Comparison of ENCODE assay signal across 8 mouse cellular contexts in genomic region chr4:95052025-95052899, GRCm38 (mm10). TPM values are rescaled to one million over a fixed set of nuclear protein-coding genes. Genes with fewer than 3 reads are reported as not detected.
A peak's percentile ranks its signal among the peaks of the same experiment; 100 is the strongest.
DNase-seq lines count a peak whose midpoint lies in the region; ATAC-seq and TF ChIP-seq lines count a peak whose summit lies in the region.

Gene Jun, minus strand, starts transcription at chr4:95052222.

- peak; percentile 99 to 100 for DNase-seq in B cell, adult 2 months
- DNase-seq in brain, embryonic 14.5 days (ENCODE audit: low read depth): peak; percentile 100
- peak; percentile 98 for DNase-seq in liver, adult 2 months (ENCODE audit: extremely low read depth, low read depth, low spot score)
- DNase-seq in splenic B cell, adult 2 months (ENCODE audit: low read depth, low spot score): peak; percentile 100

- peak within 1 kb of the TSS; percentile 64 for H3K4me3 ChIP-seq in erythroblast, embryonic 14.5 days (replicated peaks)
- peak within 1 kb of the TSS; percentile 90 for H3K4me3 ChIP-seq in heart, embryonic 11.5 days (ENCODE audit: low read depth, low read length)
- H3K4me3 ChIP-seq in kidney, embryonic 16.5 days (ENCODE audit: low read length): peak within 1 kb of the TSS; percentile 79
- peak within 1 kb of the TSS; percentile 75 for H3K4me3 ChIP-seq in liver, adult 2 months (ENCODE audit: insufficient read depth, low read depth, low read length)
- H3K4me3 ChIP-seq in myocyte: peak within 1 kb of the TSS; percentile 100

- peak; percentile 92 for ATAC-seq in heart, embryonic 11.5 days (replicated peaks; ENCODE audit: insufficient number of reproducible peaks, low FRiP score, low TSS enrichment)
- peak; percentile 93 for ATAC-seq in kidney, embryonic 16.5 days (ENCODE audit: low FRiP score, low TSS enrichment)

- H3K4me2 ChIP-seq in heart, embryonic 11.5 days: peak within 1 kb of the TSS; percentile 89
- H3K4me2 ChIP-seq in kidney, embryonic 16.5 days (replicated peaks; ENCODE audit: low read depth, low read length): peak within 1 kb of the TSS; percentile 82
- peak within 1 kb of the TSS; percentile 80 for H3K4me2 ChIP-seq in myocyte (ENCODE audit: low read depth)

- H3K27me3 ChIP-seq in erythroblast, embryonic 14.5 days (ENCODE audit: control insufficient read depth): peaks cover 74% of the 10 kb centered on the region
- H3K27me3 ChIP-seq in heart, embryonic 11.5 days (ENCODE audit: control insufficient read depth, insufficient read depth, low read length): no peaks in the 10 kb centered on the region
- H3K27me3 ChIP-seq in kidney, embryonic 16.5 days (ENCODE audit: insufficient read depth, low read length): no peaks in the 10 kb centered on the region
- H3K27me3 ChIP-seq in liver, adult 2 months (ENCODE audit: control insufficient read depth, insufficient read depth, low read length): no peaks in the 10 kb centered on the region
- H3K27me3 ChIP-seq in myocyte (ENCODE audit: control insufficient read depth, insufficient read depth, insufficient read length): no peaks in the 10 kb centered on the region
- no peaks in the 10 kb centered on the region for H3K27me3 ChIP-seq in splenic B cell, adult 2 months (ENCODE audit: control insufficient read depth, insufficient read depth, low read length, poor library complexity, severe bottlenecking)

- no peaks in the 10 kb centered on the region for H3K36me3 ChIP-seq in erythroblast, embryonic 14.5 days (ENCODE audit: control insufficient read depth)
- H3K36me3 ChIP-seq in heart, embryonic 11.5 days (ENCODE audit: control insufficient read depth, insufficient read depth, low read length): no peaks in the 10 kb centered on the region
- no peaks in the 10 kb centered on the region for H3K36me3 ChIP-seq in kidney, embryonic 16.5 days (ENCODE audit: insufficient read depth, low read length)
- no peaks in the 10 kb centered on the region for H3K36me3 ChIP-seq in liver, adult 2 months (ENCODE audit: control insufficient read depth, insufficient read depth, low read length)
- H3K36me3 ChIP-seq in myocyte (ENCODE audit: control insufficient read depth, insufficient read depth): no peaks in the 10 kb centered on the region
- H3K36me3 ChIP-seq in splenic B cell, adult 2 months (ENCODE audit: control insufficient read depth, insufficient read depth, low read length, poor library complexity, severe bottlenecking): no peaks in the 10 kb centered on the region

- peak within 1 kb of the TSS; percentile 99 for H3K27ac ChIP-seq in heart, embryonic 11.5 days (ENCODE audit: low read depth, low read length)
- peak within 1 kb of the TSS; percentile 100 for H3K27ac ChIP-seq in kidney, embryonic 16.5 days (ENCODE audit: low read length)
- H3K27ac ChIP-seq in liver, adult 2 months (replicated peaks; ENCODE audit: insufficient read depth, low read depth, low read length): peak within 1 kb of the TSS; percentile 92

- 2% methylated on average over 68 of the region's 68 CpGs for WGBS in heart, embryonic 11.5 days (ENCODE audit: insufficient replicate concordance)
- 0% methylated on average over 65 of the region's 68 CpGs for WGBS in kidney, embryonic 16.5 days
- WGBS in liver, adult 2 months: under 1% methylated on average over 68 of the region's 68 CpGs

- peak within 1 kb of the TSS; percentile 51 for H3ac ChIP-seq in myocyte (ENCODE audit: control insufficient read depth, insufficient read length)

- peak; percentile 95 for TF ChIP-seq POLR2A in brain, embryonic 14.5 days (IDR thresholded peaks at IDR 0.05; ENCODE audit: borderline replicate concordance, extremely low read depth, insufficient read depth, insufficient read length, poor library complexity, severe bottlenecking)
- peak; percentile 100 for TF ChIP-seq POLR2A in liver, adult 2 months (IDR thresholded peaks at IDR 0.05; ENCODE audit: extremely low read depth, insufficient read depth, low read length)
- peak; percentile 100 for TF ChIP-seq POLR2A in myocyte (IDR thresholded peaks at IDR 0.05; ENCODE audit: insufficient read length, low read depth)

- H3K4me1 ChIP-seq in erythroblast, embryonic 14.5 days (ENCODE audit: control insufficient read depth): peaks cover 30% of the 10 kb centered on the region
- H3K4me1 ChIP-seq in heart, embryonic 11.5 days (ENCODE audit: control insufficient read depth, insufficient read depth, low read length): peaks cover 2% of the 10 kb centered on the region; the same call in 1 of the 2 replicates
- H3K4me1 ChIP-seq in kidney, embryonic 16.5 days (ENCODE audit: insufficient read depth, low read length): peaks cover 35% of the 10 kb centered on the region
- 0 out of 2 replicates have a peak, but pooled peaks cover 2% of the 10 kb centered on the region for H3K4me1 ChIP-seq in liver, adult 2 months (ENCODE audit: control insufficient read depth, insufficient read depth, low read length)

- no peaks in the 10 kb centered on the region for H3K79me2 ChIP-seq in liver, adult 2 months (ENCODE audit: control insufficient read depth, insufficient read depth, low read length)
- H3K79me2 ChIP-seq in myocyte (ENCODE audit: control insufficient read depth, insufficient read depth): peaks cover 30% of the 10 kb centered on the region

- no peak for TF ChIP-seq CTCF in brain, embryonic 14.5 days (IDR thresholded peaks at IDR 0.05; ENCODE audit: borderline replicate concordance, extremely low read depth, insufficient read depth, insufficient read length)
- no peak for TF ChIP-seq CTCF in liver, adult 2 months (IDR thresholded peaks at IDR 0.05; ENCODE audit: low read depth, low read length)

- peak within 1 kb of the TSS; percentile 99 for H3K9ac ChIP-seq in heart, embryonic 11.5 days (ENCODE audit: low read depth, low read length)
- H3K9ac ChIP-seq in kidney, embryonic 16.5 days (replicated peaks; ENCODE audit: low read length): peak within 1 kb of the TSS; percentile 96
- peak within 1 kb of the TSS; percentile 87 for H3K9ac ChIP-seq in liver, adult 2 months (ENCODE audit: low read depth, low read length)

- peaks cover 9% of the 10 kb centered on the region; the same call in 1 of the 2 replicates for H3K9me3 ChIP-seq in erythroblast, embryonic 14.5 days (ENCODE audit: control insufficient read depth, low read length)
- no peaks in the 10 kb centered on the region for H3K9me3 ChIP-seq in heart, embryonic 11.5 days (replicated peaks; ENCODE audit: control insufficient read depth, low read length)
- H3K9me3 ChIP-seq in kidney, embryonic 16.5 days (ENCODE audit: low read length): no peaks in the 10 kb centered on the region

TF ChIP-seq in myocyte, 11 proteins besides CTCF, POLR2A, EP300 and RAD21:
- peak; percentile 100 for TF ChIP-seq POLR2AphosphoS2 (IDR thresholded peaks at IDR 0.05; ENCODE audit: insufficient read length, low read depth)
- peak; percentile 71 for TF ChIP-seq REST (IDR thresholded peaks at IDR 0.05; ENCODE audit: insufficient read depth, insufficient read length)
- peak; percentile 63 for TF ChIP-seq E2F4 (IDR thresholded peaks at IDR 0.05; ENCODE audit: insufficient read depth)
- no peak for TF ChIP-seq MYOG (IDR thresholded peaks at IDR 0.05; ENCODE audit: control insufficient read depth in 1 of 3, insufficient read depth in 1 of 3, insufficient read length in 2 of 3, low read depth in 2 of 3)
TF ChIP-seq in myocyte: peak in this region for 3.

RNA-seq across cellular contexts. Expression of gene Jun, which starts in this region (rescaled TPM):
- polyA plus RNA-seq in brain, embryonic 14.5 days (2012; rRNA removed): 43.3 and 53.1 TPM in 2 replicates
- 13.7 and 15.0 TPM in 2 replicates for polyA plus RNA-seq in erythroblast, embryonic 14.5 days (2012)
- polyA plus RNA-seq in heart, embryonic 11.5 days (2014; fragmentation: Nextera tagmentation; extraction: Ambion mirVana): 33.6 and 34.5 TPM in 2 replicates
- polyA plus RNA-seq in kidney, embryonic 16.5 days (2015; fragmentation: Nextera tagmentation; extraction: Ambion mirVana): 71.9 and 73.0 TPM in 2 replicates
- 3.7 and 5.2 TPM in 2 replicates for total RNA-seq in liver, adult 2 months (2014; rRNA removed)
- 3.2 and 5.7 TPM in 2 replicates for polyA plus RNA-seq in liver, adult 2 months (2012; rRNA removed)
- 51.3 TPM for polyA plus RNA-seq in myocyte (2012; fragmentation: generic; extraction: Trizol)

Comparison
In these comparisons a context has a peak if more than half of its experiments do, and no peak if none do; other contexts are left out.
1. Peak in every context shown above with its lines: DNase-seq, ATAC-seq, H3K4me3 ChIP-seq and H3K27ac ChIP-seq.